Mouse (Mus musculus) telencephalon, adult 2 months (tissue): ENCODE data around the gene Sdk1.

Experiments used
- DNase-seq: peaks from one replicate; pipeline ENCODE4 v3.0.0-alpha.2; 2011; ENCODE audit warnings: low read depth, low spot score

The Sdk1 gene

GRCm38 (mm10) chr5:142242597-142242996 is 1001.3 kb downstream of the Sdk1 start:
- no peak for DNase-seq

DNA sequence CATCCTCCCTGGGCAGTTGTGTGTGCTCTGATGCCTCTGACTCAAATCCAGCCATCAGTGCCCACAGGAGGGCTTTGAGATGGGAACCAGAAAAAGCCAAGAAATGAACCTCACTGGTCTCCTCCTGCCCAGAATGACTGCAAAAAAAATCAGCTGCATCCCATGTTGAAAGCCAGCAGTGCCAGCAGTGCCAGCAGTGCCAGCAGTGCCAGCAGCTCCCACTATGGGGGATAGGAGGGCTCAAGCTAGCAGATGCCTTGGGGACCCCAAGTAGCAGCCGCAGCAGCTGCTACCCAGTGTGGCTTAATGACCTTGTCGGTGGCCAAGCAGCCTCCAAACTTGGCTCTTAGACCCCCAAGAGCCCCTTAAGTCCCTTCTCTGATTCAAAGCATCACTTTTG is 1001.8 kb downstream of the Sdk1 start:
- DNase-seq = no peak

GRCm38 (mm10) chr5:142256231-142256630 is 1014.9 kb downstream of the Sdk1 start:
- no peak for DNase-seq

- no peak for DNase-seq
Observed at GRCm38 (mm10) chr5:142258716-142259115, 1017.4 kb downstream of the Sdk1 start.

DNA sequence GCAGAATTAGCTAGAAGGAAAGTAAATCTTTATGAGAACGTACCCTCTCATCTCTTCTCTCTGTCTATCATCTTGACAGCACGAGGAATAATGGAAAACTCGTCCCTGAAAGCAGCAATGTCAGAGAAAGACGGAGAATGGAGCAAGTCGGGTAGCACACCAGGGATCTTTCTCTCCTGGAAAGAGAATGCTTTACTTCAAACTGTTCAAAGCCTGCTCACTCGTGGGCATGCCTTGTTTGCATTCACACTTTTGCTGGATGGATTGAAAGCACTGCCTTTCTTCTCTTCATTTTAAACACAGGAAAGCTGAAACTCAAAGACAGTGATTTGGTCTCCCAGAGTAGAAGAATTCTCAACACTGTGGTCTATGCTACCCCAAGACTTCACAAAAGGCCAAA is 1020.8 kb downstream of the Sdk1 start:
- no peak for DNase-seq
